Mouse (Mus musculus): ENCODE measurements at regions not wholly inside any gene's neighbourhood (a gene's known extent, or its start where the extent isn't known, plus 50 kb on each side); places are given as distances from the start of the nearest gene placed in this dataset.
A peak's percentile ranks its signal among the peaks of the same experiment; 100 is the strongest.

- no peak for DNase-seq
Measured at GRCm38 (mm10) chr11:113184095-113184494, 402.1 kb downstream of the Sox9 start.

GRCm38 (mm10) chr11:113187407-113187806 is 405.4 kb downstream of the Sox9 start:
- no peak for DNase-seq

- no peak for DNase-seq
Measured at GRCm38 (mm10) chr11:113188263-113188920, 406.4 kb downstream of the Sox9 start.

- DNase-seq: no peak
Measured at GRCm38 (mm10) chr11:113190006-113190405, 408.0 kb downstream of the Sox9 start.

GRCm38 (mm10) chr11:113190520-113190919 is 408.5 kb downstream of the Sox9 start:
- peak; percentile 26 for DNase-seq

- DNase-seq: no peak
Measured at GRCm38 (mm10) chr11:113191006-113191405, 409.0 kb downstream of the Sox9 start.

- no peak for DNase-seq
Measured at GRCm38 (mm10) chr11:113192086-113192856, 410.2 kb downstream of the Sox9 start.

GRCm38 (mm10) chr11:113194144-113194827 is 412.3 kb downstream of the Sox9 start:
- DNase-seq: no peak

Data from thymus, postnatal 14 days (tissue).